ENCODE assay signal across 9 mouse cellular contexts in genomic region chr1:98350095-98350549, GRCm38 (mm10).
DNase-seq lines count a peak whose midpoint lies in the region; ATAC-seq and TF ChIP-seq lines count a peak whose summit lies in the region.
"Had no signal": no experiment of that assay in that cellular context is flagged by ENCODE, and none has a peak within 500 bp of the region (broad histone marks: within the 10 kb centered on the region; RNA-seq: fewer than 3 reads in every experiment).

No protein-coding gene starts in this region.

- DNase-seq in gastrocnemius, adult 2 months, result no peak
- no peak for DNase-seq in gastrocnemius, adult 8-10 months (ENCODE audit: low spot score in 2 of 2)
- peak; percentile 84 for DNase-seq in 3T3-L1 (ENCODE audit: low read depth, low spot score)
- peak; percentile 72 for DNase-seq in adipocyte (ENCODE audit: low spot score)
- DNase-seq in hindbrain, postnatal 0 days (ENCODE audit: low spot score), result peak; percentile 91
- DNase-seq in midbrain, embryonic 14.5 days, result peak; percentile 93
- no peak for DNase-seq in thymus, adult 2 months
- DNase-seq in thymus, postnatal 4 days, result no peak

- no peak for TF ChIP-seq POLR2A in thymus, adult 2 months (IDR thresholded peaks at IDR 0.05; ENCODE audit: control insufficient read depth, extremely low read depth, insufficient read depth, low read length, poor library complexity)

- no peaks in the 10 kb centered on the region for H3K9me3 ChIP-seq in hindbrain, postnatal 0 days (ENCODE audit: low read length)
- H3K9me3 ChIP-seq in midbrain, embryonic 14.5 days (ENCODE audit: control insufficient read depth, low read length), result no peaks in the 10 kb centered on the region
- H3K9me3 ChIP-seq: heart, embryonic 15.5 days had no signal

- no peaks in the 10 kb centered on the region for H3K36me3 ChIP-seq in hindbrain, postnatal 0 days (ENCODE audit: insufficient read depth, low read length)
- H3K36me3 ChIP-seq in midbrain, embryonic 14.5 days (ENCODE audit: control insufficient read depth, insufficient read depth, low read length), result no peaks in the 10 kb centered on the region
- no peaks in the 10 kb centered on the region for H3K36me3 ChIP-seq in thymus, adult 2 months (ENCODE audit: control insufficient read depth, insufficient read depth, low read length)
- H3K36me3 ChIP-seq: heart, embryonic 15.5 days had no signal

- intact Hi-C loops in gastrocnemius, adult 2 months (cut with DNase I), result loop anchor here (2.0 kb wide), 1 partner anchor 541 kb away; no protein-coding TSS in a partner anchor

- no peaks in the 10 kb centered on the region for H3K4me1 ChIP-seq in hindbrain, postnatal 0 days (ENCODE audit: insufficient read depth, low read length)
- H3K4me1 ChIP-seq in midbrain, embryonic 14.5 days (ENCODE audit: control insufficient read depth, insufficient read depth, low read length), result no peaks in the 10 kb centered on the region
- no peaks in the 10 kb centered on the region for H3K4me1 ChIP-seq in thymus, adult 2 months (replicated peaks; ENCODE audit: control insufficient read depth, insufficient read depth, low read length)
- H3K4me1 ChIP-seq: heart, embryonic 15.5 days had no signal

- H3K27ac ChIP-seq in gastrocnemius, adult 2 months, result no peak overlapping the region
- H3K27ac ChIP-seq in hindbrain, postnatal 0 days, result no peak overlapping the region
- no peak overlapping the region for H3K27ac ChIP-seq in midbrain, embryonic 14.5 days (replicated peaks; ENCODE audit: low read depth, low read length)
- no peak overlapping the region for H3K27ac ChIP-seq in thymus, adult 2 months (ENCODE audit: control insufficient read depth, insufficient read depth, low read length)
- H3K27ac ChIP-seq: heart, embryonic 15.5 days had no signal

- ATAC-seq in hindbrain, postnatal 0 days, result peak; percentile 73
- peak; percentile 72; the same call in 1 of the 2 replicates for ATAC-seq in midbrain, embryonic 14.5 days (ENCODE audit: low FRiP score, low TSS enrichment)

- TF ChIP-seq CTCF in gastrocnemius, adult 2 months (IDR thresholded peaks at IDR 0.05), result peak; percentile 58
- peak; percentile 69 for TF ChIP-seq CTCF in hindbrain, postnatal 0 days (IDR thresholded peaks at IDR 0.05; ENCODE audit: low read depth)
- TF ChIP-seq CTCF in thymus, adult 2 months (IDR thresholded peaks at IDR 0.05; ENCODE audit: borderline replicate concordance, control insufficient read depth, extremely low read depth, insufficient read depth, low read length, poor library complexity), result no peak

- 15% methylated on average over 4 of the region's 4 CpGs for WGBS in hindbrain, postnatal 0 days
- WGBS in midbrain, embryonic 14.5 days, result 27% methylated on average over 4 of the region's 4 CpGs
- 33% methylated on average over 4 of the region's 4 CpGs for WGBS in thymus, adult 2 months

- H3K27me3 ChIP-seq in hindbrain, postnatal 0 days (ENCODE audit: insufficient read depth, low read length), result no peaks in the 10 kb centered on the region
- H3K27me3 ChIP-seq in midbrain, embryonic 14.5 days (ENCODE audit: control insufficient read depth, insufficient read depth, low read length), result no peaks in the 10 kb centered on the region
- no peaks in the 10 kb centered on the region for H3K27me3 ChIP-seq in thymus, adult 2 months (ENCODE audit: control insufficient read depth, insufficient read depth, low read length)
- H3K27me3 ChIP-seq: heart, embryonic 15.5 days had no signal

- no peak overlapping the region for H3K9ac ChIP-seq in hindbrain, postnatal 0 days (replicated peaks; ENCODE audit: low read length)
- H3K9ac ChIP-seq in midbrain, embryonic 14.5 days (replicated peaks; ENCODE audit: low read length), result no peak overlapping the region
- H3K9ac ChIP-seq: heart, embryonic 15.5 days had no signal

- H3K4me3 ChIP-seq in gastrocnemius, adult 2 months, result no peak overlapping the region
- H3K4me3 ChIP-seq in hindbrain, postnatal 0 days (ENCODE audit: low read length), result no peak overlapping the region
- H3K4me3 ChIP-seq in midbrain, embryonic 14.5 days (replicated peaks; ENCODE audit: low read depth, low read length), result no peak overlapping the region
- H3K4me3 ChIP-seq in thymus, adult 2 months (ENCODE audit: control insufficient read depth, insufficient read depth, low read length), result no peak overlapping the region
- H3K4me3 ChIP-seq: heart, embryonic 15.5 days had no signal

- H3K4me2 ChIP-seq in hindbrain, postnatal 0 days (ENCODE audit: low read depth, low read length), result no peak overlapping the region
- no peak overlapping the region for H3K4me2 ChIP-seq in midbrain, embryonic 14.5 days (ENCODE audit: low read length)
- H3K4me2 ChIP-seq: heart, embryonic 15.5 days had no signal

Comparison
In these comparisons a context has a peak if more than half of its experiments do, and no peak if none do; other contexts are left out.
1. DNase-seq: peak in 3T3-L1 (single experiment), adipocyte (single experiment), hindbrain, postnatal 0 days (single experiment) and midbrain, embryonic 14.5 days (single experiment); none in gastrocnemius, adult 2 months (single experiment), gastrocnemius, adult 8-10 months (0 of 2), thymus, adult 2 months (single experiment) and thymus, postnatal 4 days (single experiment).